Mouse (Mus musculus) hindbrain, embryonic 12.5 days (tissue): ENCODE data around the gene Gm36210. TPM values are rescaled to one million over a fixed set of nuclear protein-coding genes. Genes with fewer than 3 reads are reported as not detected.

Source experiments
- ATAC-seq: fragments of 200-750 bp; cut with Nextera tagmentation; 2 replicates; pipeline ENCODE4 v1.8.0; 2017; ENCODE audit warnings: moderate TSS enrichment; ENCODE audit not compliant: low FRiP score
- H3K27ac ChIP-seq: fragments of 300-500 bp; sonication (generic); 2 replicates; pipeline ENCODE4 v1.5.1; 2016; ENCODE audit warnings: mild to moderate bottlenecking
- H3K27me3 ChIP-seq: fragments of 300-500 bp; sonication (generic); 2 replicates; pipeline ENCODE4 v1.6.1; 2016; ENCODE audit warnings: mild to moderate bottlenecking
- H3K36me3 ChIP-seq: fragments of 300-500 bp; sonication (generic); 2 replicates; pipeline ENCODE4 v1.6.1; 2016; ENCODE audit warnings: mild to moderate bottlenecking
- H3K4me1 ChIP-seq: fragments of 300-500 bp; sonication (generic); 2 replicates; pipeline ENCODE4 v1.6.1; 2016
- H3K4me2 ChIP-seq: fragments of 300-500 bp; sonication (generic); replicated peaks from 2 replicates; pipeline ENCODE4 v1.6.1; 2016; ENCODE audit warnings: mild to moderate bottlenecking
- H3K4me3 ChIP-seq: fragments of 300-500 bp; sonication (generic); 2 replicates; pipeline ENCODE4 v1.5.1; 2016; ENCODE audit warnings: mild to moderate bottlenecking
- H3K9ac ChIP-seq: fragments of 300-500 bp; sonication (generic); 2 replicates; pipeline ENCODE4 v1.6.1; 2016; ENCODE audit warnings: mild to moderate bottlenecking, moderate library complexity
- H3K9me3 ChIP-seq: fragments of 300-500 bp; sonication (generic); replicated peaks from 2 replicates; pipeline ENCODE4 v1.6.1; 2016; ENCODE audit warnings: mild to moderate bottlenecking
- WGBS: fragments of 180-500 bp; shearing (Covaris S2); methylation state at CpG from one replicate; pipeline ENCODE4 v1.1.7; 2016; 5-methylcytosine and 5-hydroxymethylcytosine counted together
- polyA plus RNA-seq: library from polyadenylated mRNA; unstranded; fragments of >200 nt; fragmentation: Nextera tagmentation; extraction: Ambion mirVana; gene quantifications from 2 replicates; pipeline ENCODE4 v1.2.1, GENCODE M21; 2016

Gm36210 gene
- polyA plus RNA-seq, 1 experiment from 2014 or later, result not detected

GRCm38 (mm10) chr7:4934160-4934914, 28.0 kb upstream of the Gm36210 start:
- Histone ChIP-seq H3K27ac (no peak overlapping the region), H3K4me2 (no peak overlapping the region)
- 86% methylated on average over 4 of the region's 4 CpGs for WGBS

DNA sequence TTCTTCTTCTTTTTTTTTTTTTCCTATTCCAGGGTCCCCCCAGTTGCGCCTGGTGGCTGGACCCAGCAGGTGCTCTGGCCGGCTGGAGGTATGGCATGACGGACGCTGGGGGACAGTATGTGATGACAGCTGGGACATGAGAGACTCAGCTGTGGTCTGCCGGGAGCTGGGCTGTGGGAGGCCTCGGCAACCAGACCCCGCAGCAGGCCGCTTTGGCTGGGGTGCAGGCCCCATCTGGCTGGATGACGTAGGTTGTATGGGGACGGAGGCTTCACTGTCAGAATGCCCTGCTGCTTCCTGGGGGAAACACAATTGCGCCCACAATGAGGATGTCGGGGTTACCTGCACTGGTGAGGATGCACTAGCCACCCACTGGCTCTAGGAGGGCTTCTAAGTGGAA, 26.8 kb upstream of the Gm36210 start:
- Histone ChIP-seq H3K27me3 (no peaks in the 10 kb centered on the region), H3K4me2 (no peak overlapping the region), H3K27ac (no peak overlapping the region), H3K4me3 (no peak overlapping the region), H3K4me1 (0 out of 2 replicates have a peak, but pooled peaks cover 5% of the 10 kb centered on the region), H3K36me3 (no peaks in the 10 kb centered on the region), H3K9ac (no peak overlapping the region), H3K9me3 (0 out of 2 replicates have a peak, but pooled peaks cover 5% of the 10 kb centered on the region)
- 62% methylated on average over 12 of the region's 12 CpGs for WGBS
- no peak for ATAC-seq

More at GRCm38 (mm10) chr7:4934160-4934914, 28.0 kb upstream of the Gm36210 start:
- Histone ChIP-seq H3K9ac (no peak overlapping the region), H3K9me3 (0 out of 2 replicates have a peak, but pooled peaks cover 5% of the 10 kb centered on the region), H3K36me3 (no peaks in the 10 kb centered on the region), H3K27me3 (no peaks in the 10 kb centered on the region), H3K4me3 (no peak overlapping the region), H3K4me1 (0 out of 2 replicates have a peak, but pooled peaks cover 2% of the 10 kb centered on the region)
- ATAC-seq, result no peak

DNA sequence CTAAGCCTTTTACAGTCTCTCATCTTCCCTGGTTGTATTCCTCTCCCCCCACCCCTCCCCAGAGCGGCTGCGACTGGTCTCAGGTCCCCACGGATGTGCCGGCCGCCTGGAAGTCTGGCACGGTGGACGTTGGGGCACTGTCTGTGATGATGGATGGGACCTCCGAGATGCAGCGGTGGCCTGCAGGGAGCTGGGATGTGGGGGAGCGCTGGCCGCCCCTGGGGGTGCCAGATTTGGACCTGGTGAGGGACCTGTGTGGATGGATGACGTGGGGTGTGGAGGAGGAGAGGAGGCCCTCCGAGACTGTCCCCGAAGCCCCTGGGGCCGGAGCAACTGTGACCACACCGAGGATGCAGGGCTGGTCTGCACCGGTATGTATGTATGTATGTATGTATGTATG, 22.0 kb upstream of the Gm36210 start:
- 66% methylated on average over 17 of the region's 17 CpGs for WGBS
- no peak overlapping the region for H3K27ac ChIP-seq
- H3K4me3 ChIP-seq, result no peak overlapping the region
- H3K4me1 ChIP-seq, result peaks cover 51% of the 10 kb centered on the region
- no peak for ATAC-seq
- no peaks in the 10 kb centered on the region for H3K9me3 ChIP-seq
- H3K4me2 ChIP-seq, result no peak overlapping the region
- no peaks in the 10 kb centered on the region for H3K36me3 ChIP-seq
- no peaks in the 10 kb centered on the region for H3K27me3 ChIP-seq
- no peak overlapping the region for H3K9ac ChIP-seq

- Histone ChIP-seq H3K4me1 (peaks cover 55% of the 10 kb centered on the region), H3K27ac (no peak overlapping the region)
These were observed 21.4 kb upstream of the Gm36210 start for GRCm38 (mm10) chr7:4927711-4928110.

DNA sequence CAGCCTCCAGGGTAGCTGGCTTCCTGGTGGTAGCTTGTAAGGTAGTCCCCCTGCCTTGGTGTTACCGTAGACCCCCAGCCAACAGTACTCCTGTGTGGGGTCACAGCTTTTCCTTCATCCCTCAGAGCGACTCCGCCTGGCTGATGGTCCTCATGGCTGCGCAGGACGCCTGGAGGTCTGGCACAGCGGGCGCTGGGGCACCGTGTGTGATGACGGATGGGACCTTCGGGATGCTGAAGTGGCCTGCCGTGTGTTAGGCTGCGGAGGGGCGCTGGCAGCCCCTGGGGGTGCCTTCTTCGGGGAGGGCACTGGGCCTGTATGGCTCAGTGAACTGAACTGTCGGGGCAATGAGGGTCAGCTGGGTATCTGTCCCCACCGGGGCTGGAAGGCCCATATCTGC, 20.5 kb upstream of the Gm36210 start:
- ATAC-seq, result no peak
- 0 out of 2 replicates have a peak overlapping the region, but pooled peaks have one; percentile 18 for H3K9ac ChIP-seq
- peaks cover 64% of the 10 kb centered on the region for H3K4me1 ChIP-seq
- no peaks in the 10 kb centered on the region for H3K36me3 ChIP-seq
- no peak overlapping the region for H3K4me2 ChIP-seq
- H3K27me3 ChIP-seq, result no peaks in the 10 kb centered on the region
- WGBS, result 65% methylated on average over 16 of the region's 16 CpGs
- no peaks in the 10 kb centered on the region for H3K9me3 ChIP-seq
- peak overlapping the region; percentile 23; the same call in 1 of the 2 replicates for H3K27ac ChIP-seq
- H3K4me3 ChIP-seq, result no peak overlapping the region

More at GRCm38 (mm10) chr7:4927711-4928110, 21.4 kb upstream of the Gm36210 start:
- no peak for ATAC-seq
- Histone ChIP-seq H3K36me3 (no peaks in the 10 kb centered on the region), H3K27me3 (no peaks in the 10 kb centered on the region), H3K4me2 (no peak overlapping the region), H3K9ac (no peak overlapping the region), H3K9me3 (no peaks in the 10 kb centered on the region), H3K4me3 (no peak overlapping the region)
- 70% methylated on average over 8 of the region's 8 CpGs for WGBS

DNA sequence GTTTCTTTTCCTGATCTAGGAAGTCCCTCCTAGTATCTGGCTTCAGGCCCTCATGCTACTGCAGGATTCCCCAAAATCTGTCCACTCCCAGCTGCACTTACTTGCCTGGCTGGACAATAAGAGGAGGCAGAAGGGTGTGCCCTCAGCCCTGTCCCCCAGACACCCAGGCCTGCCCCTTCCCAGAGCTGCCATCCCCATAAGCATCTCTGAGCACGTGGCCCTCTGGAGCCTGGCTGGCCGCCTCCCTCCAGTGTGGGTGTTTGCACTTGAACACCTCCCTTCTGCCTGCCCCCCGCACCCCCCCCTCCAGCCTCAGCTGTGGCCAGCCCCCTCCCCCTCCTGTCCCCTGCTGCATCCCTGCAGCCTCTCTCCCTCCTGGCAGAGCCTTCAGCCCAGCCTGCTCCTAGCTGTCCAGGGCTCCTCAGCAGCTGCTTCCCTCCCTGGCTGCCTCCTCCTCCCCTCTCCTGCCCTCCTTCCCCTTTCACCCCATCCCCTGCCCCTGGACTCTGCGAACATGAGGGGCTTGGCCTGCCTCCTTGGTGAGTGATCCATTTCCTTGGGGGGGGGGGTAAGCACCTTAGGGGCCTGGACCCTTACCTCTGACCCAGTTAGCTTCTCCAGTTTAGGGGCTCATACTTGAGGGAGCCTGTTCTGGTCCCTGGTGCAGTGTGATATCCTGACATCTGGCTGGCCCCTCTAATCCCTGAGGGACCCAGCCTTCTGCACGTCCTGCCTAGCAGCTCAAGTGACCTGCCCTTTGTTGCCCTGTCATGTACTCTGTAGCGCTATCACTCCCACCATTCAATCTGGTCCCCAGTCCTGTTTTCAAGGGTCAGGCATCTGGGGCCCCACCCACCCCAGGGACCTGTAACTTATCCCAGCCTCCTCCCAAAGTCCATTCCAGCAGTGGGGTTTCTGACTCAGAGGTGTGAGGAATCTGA, 19.4 kb upstream of the Gm36210 start, which contains the start of gene Ssc5d:
Ssc5d (plus strand) TSS at position 345 of the 941 bp plus-strand sequence.
- ATAC-seq, result peak; percentile 19

GRCm38 (mm10) chr7:4924891-4925301, 18.6 kb upstream of the Gm36210 start:
- no peaks in the 10 kb centered on the region for H3K27me3 ChIP-seq
- WGBS, result 0% methylated on average over 4 of the region's 4 CpGs
- peaks cover 12% of the 10 kb centered on the region for H3K36me3 ChIP-seq
- H3K9ac ChIP-seq, result no peak overlapping the region
- no peak for ATAC-seq
- H3K9me3 ChIP-seq, result no peaks in the 10 kb centered on the region
- peaks cover 77% of the 10 kb centered on the region for H3K4me1 ChIP-seq
- H3K4me2 ChIP-seq, result peak overlapping the region; percentile 88
- peak overlapping the region; percentile 98 for H3K27ac ChIP-seq
- H3K4me3 ChIP-seq, result 0 out of 2 replicates have a peak overlapping the region, but pooled peaks have one; percentile 7

More for the DNA sequence above, 19.4 kb upstream of the Gm36210 start, which contains the start of gene Ssc5d:
- Histone ChIP-seq H3K4me3 (0 out of 2 replicates have a peak within 1 kb of the TSS, but pooled peaks have one; percentile 7), H3K27ac (peak within 1 kb of the TSS; percentile 98), H3K9ac (peak within 1 kb of the TSS; percentile 43), H3K36me3 (peaks cover 4% of the 10 kb centered on the region), H3K27me3 (no peaks in the 10 kb centered on the region), H3K4me1 (peaks cover 75% of the 10 kb centered on the region), H3K9me3 (no peaks in the 10 kb centered on the region), H3K4me2 (peak within 1 kb of the TSS; percentile 88)
- under 1% methylated on average over 5 of the region's 6 CpGs for WGBS

DNA sequence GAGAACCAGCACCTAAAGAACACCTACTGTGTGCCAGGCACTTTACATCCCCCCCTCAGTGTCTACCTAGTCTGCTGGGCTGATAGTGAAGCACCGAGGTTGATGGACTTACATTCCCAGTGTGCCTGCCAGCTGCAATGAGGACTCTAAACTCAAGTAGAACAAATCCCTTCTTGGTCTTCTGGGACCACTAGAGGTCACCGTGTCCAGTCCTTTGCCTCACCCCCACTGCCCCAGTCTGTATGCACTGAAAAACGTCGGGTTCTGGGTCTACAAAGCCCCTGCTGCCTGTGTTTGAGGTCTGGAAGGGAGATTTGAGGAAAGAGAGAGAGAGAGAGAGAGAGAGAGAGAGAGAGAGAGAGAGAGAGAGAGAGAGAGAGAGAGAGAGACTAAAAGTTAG, 18.2 kb upstream of the Gm36210 start:
- peak overlapping the region; percentile 88 for H3K4me2 ChIP-seq
- H3K4me1 ChIP-seq, result peaks cover 77% of the 10 kb centered on the region
- H3K36me3 ChIP-seq, result peaks cover 16% of the 10 kb centered on the region
- no peaks in the 10 kb centered on the region for H3K9me3 ChIP-seq
- H3K27ac ChIP-seq, result peak overlapping the region; percentile 98
- no peaks in the 10 kb centered on the region for H3K27me3 ChIP-seq
- peak overlapping the region; percentile 35; the same call in 1 of the 2 replicates for H3K4me3 ChIP-seq
- H3K9ac ChIP-seq, result peak overlapping the region; percentile 58; the same call in 1 of the 2 replicates
- no peak for ATAC-seq
- WGBS, result 4% methylated on average over 4 of the region's 4 CpGs

DNA sequence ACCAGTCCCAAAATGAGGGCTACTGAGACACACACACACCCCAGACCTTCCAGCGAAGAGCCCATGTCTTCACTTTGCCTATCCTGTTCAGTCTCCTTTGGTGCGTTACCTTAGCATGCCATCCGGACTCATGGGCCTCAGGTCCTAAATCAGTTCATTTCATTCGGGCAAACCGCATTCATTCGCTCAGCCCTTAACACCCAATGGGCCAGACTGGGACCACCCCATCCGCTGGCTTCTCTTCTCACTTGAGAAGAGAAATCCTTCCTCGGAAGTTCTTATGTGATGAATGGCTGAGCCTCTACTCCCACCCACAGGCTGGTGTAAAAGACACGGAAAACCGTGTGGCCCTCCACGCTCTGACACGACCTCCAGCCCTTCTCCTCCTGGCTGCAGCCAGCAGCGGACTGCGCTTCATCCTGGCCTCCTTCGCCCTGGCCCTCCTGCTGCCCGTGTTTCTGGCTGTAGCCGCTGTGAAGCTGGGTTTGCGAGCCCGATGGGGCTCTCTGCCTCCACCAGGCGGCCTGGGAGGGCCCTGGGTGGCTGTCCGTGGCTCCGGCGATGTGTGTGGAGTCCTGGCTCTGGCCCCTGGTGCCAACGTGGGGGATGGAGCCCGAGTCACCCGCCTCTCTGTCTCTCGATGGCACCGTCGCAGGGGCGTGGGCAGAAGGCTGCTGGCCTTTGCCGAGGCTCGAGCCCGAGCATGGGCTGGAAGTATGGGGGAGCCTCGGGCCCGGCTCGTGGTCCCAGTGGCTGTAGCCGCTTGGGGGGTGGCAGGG, 17.5 kb upstream of the Gm36210 start:
- Histone ChIP-seq H3K9ac (peak overlapping the region; percentile 58), H3K9me3 (no peaks in the 10 kb centered on the region), H3K27me3 (no peaks in the 10 kb centered on the region), H3K4me2 (peak overlapping the region; percentile 88), H3K4me1 (peaks cover 77% of the 10 kb centered on the region), H3K27ac (peak overlapping the region; percentile 98), H3K36me3 (peaks cover 23% of the 10 kb centered on the region), H3K4me3 (peak overlapping the region; percentile 35)
- peak; percentile 3 for ATAC-seq
- WGBS, result 4% methylated on average over 37 of the region's 37 CpGs

- Histone ChIP-seq H3K27ac (peak overlapping the region; percentile 98), H3K9ac (peak overlapping the region; percentile 58), H3K4me3 (peak overlapping the region; percentile 35), H3K27me3 (no peaks in the 10 kb centered on the region), H3K36me3 (peaks cover 30% of the 10 kb centered on the region), H3K4me2 (peak overlapping the region; percentile 88), H3K9me3 (no peaks in the 10 kb centered on the region), H3K4me1 (peaks cover 73% of the 10 kb centered on the region)
- WGBS, result 1% methylated on average over 14 of the region's 14 CpGs
- ATAC-seq, result peak; percentile 56
These were observed 16.7 kb upstream of the Gm36210 start for GRCm38 (mm10) chr7:4922931-4923565.

GRCm38 (mm10) chr7:4922508-4922907, 16.2 kb upstream of the Gm36210 start:
- peaks cover 69% of the 10 kb centered on the region for H3K4me1 ChIP-seq
- peak overlapping the region; percentile 57 for H3K9ac ChIP-seq
- peak overlapping the region; percentile 88 for H3K4me2 ChIP-seq
- H3K27me3 ChIP-seq, result no peaks in the 10 kb centered on the region
- H3K4me3 ChIP-seq, result peak overlapping the region; percentile 35
- ATAC-seq, result peak; percentile 85
- WGBS, result 1% methylated on average over 14 of the region's 14 CpGs
- H3K9me3 ChIP-seq, result no peaks in the 10 kb centered on the region
- peak overlapping the region; percentile 98 for H3K27ac ChIP-seq
- peaks cover 35% of the 10 kb centered on the region for H3K36me3 ChIP-seq
